Mouse (Mus musculus) stomach, postnatal 0 days (tissue): ENCODE results near the gene Bex3. TPM values are rescaled to one million over a fixed set of nuclear protein-coding genes. Genes with fewer than 3 reads are reported as not detected.
A peak's percentile ranks its signal among the peaks of the same experiment; 100 is the strongest.
"Not testable (repeated sequence)": the region's sequence is repeated elsewhere in the genome, so short reads cannot be mapped to it uniquely, and the experiment has no call there.

Source experiments
- ATAC-seq: fragments of 200-750 bp; cut with Nextera tagmentation; 2 replicates; pipeline ENCODE4 v1.8.0; 2017; ENCODE audit not compliant: low FRiP score, low TSS enrichment
- DNase-seq: peaks from one replicate; pipeline ENCODE4 v3.0.0-alpha.2; 2016; ENCODE audit warnings: low spot score
- H3K27ac ChIP-seq: fragments of 300-500 bp; sonication (generic); replicated peaks from 2 replicates; pipeline ENCODE4 v1.5.1; 2014; ENCODE audit warnings: mild to moderate bottlenecking, control low read depth
- H3K27me3 ChIP-seq: fragments of 300-500 bp; sonication (generic); 2 replicates; pipeline ENCODE4 v1.6.1; 2014; ENCODE audit warnings: low read length; ENCODE audit not compliant: control insufficient read depth, insufficient read depth
- H3K36me3 ChIP-seq: fragments of 300-500 bp; sonication (generic); 2 replicates; pipeline ENCODE4 v1.6.1; 2014; ENCODE audit warnings: low read length, mixed read lengths; ENCODE audit not compliant: control insufficient read depth, insufficient read depth
- H3K4me1 ChIP-seq: fragments of 300-500 bp; sonication (generic); replicated peaks from 2 replicates; pipeline ENCODE4 v1.6.1; 2014; ENCODE audit warnings: antibody characterized with exemption; ENCODE audit not compliant: control insufficient read depth, insufficient read depth
- H3K4me2 ChIP-seq: fragments of 300-500 bp; sonication (generic); replicated peaks from 2 replicates; pipeline ENCODE4 v1.6.1; 2014; ENCODE audit warnings: low read depth, mild to moderate bottlenecking, control low read depth, moderate library complexity
- H3K4me3 ChIP-seq: fragments of 300-500 bp; sonication (generic); 2 replicates; pipeline ENCODE4 v1.5.1; 2014; ENCODE audit warnings: low read depth, low read length, control low read depth
- H3K9ac ChIP-seq: fragments of 300-500 bp; sonication (generic); 2 replicates; pipeline ENCODE4 v1.6.1; 2014; ENCODE audit warnings: mild to moderate bottlenecking, low read length, control low read depth, mixed read lengths
- H3K9me3 ChIP-seq: fragments of 300-500 bp; sonication (generic); 2 replicates; pipeline ENCODE4 v1.6.1; 2016; ENCODE audit warnings: low read length; ENCODE audit not compliant: control insufficient read depth
- CTCF ChIP-seq: IDR thresholded peaks from 2 replicates; pipeline ENCODE4 v1.5.1; 2016; ENCODE audit warnings: antibody characterized with exemption, low read depth, mild to moderate bottlenecking, moderate library complexity
- EP300 ChIP-seq: optimal IDR thresholded peaks from 2 replicates; pipeline ENCODE3; 2016; ENCODE audit warnings: antibody characterized with exemption
- WGBS: fragments of 180-500 bp; shearing (Covaris S2); extraction: QIAGEN DNeasy Blood & Tissue Kit; methylation state at CpG from one replicate; pipeline ENCODE4 v1.1.7; 2014; 5-methylcytosine and 5-hydroxymethylcytosine counted together
- polyA plus RNA-seq: library from polyadenylated mRNA; unstranded; fragments of >200 nt; fragmentation: Nextera tagmentation; extraction: Ambion mirVana; gene quantifications from 2 replicates; pipeline ENCODE4 v1.2.1, GENCODE M21; 2015

Gene Bex3
- polyA plus RNA-seq, 1 experiment from 2014 or later: 185 TPM

GRCm38 (mm10) chrX:136245521-136246071 lies 24.5 kb upstream of the Bex3 start:
- 18% methylated on average over 11 of the region's 15 CpGs for WGBS
- Histone ChIP-seq H3K27ac (peak overlapping the region; percentile 73), H3K4me1 (no peaks in the 10 kb centered on the region), H3K9me3 (no peaks in the 10 kb centered on the region), H3K9ac (peak overlapping the region; percentile 64), H3K36me3 (no peaks in the 10 kb centered on the region), H3K4me2 (peak overlapping the region; percentile 53), H3K27me3 (no peaks in the 10 kb centered on the region), H3K4me3 (peak overlapping the region; percentile 54)
- DNase-seq: peak; percentile 49
- TF ChIP-seq CTCF: no peak
- no peak for TF ChIP-seq EP300
- ATAC-seq: peak; percentile 66

GRCm38 (mm10) chrX:136248811-136249210 lies 21.2 kb upstream of the Bex3 start:
- DNase-seq (no peak), ATAC-seq (no peak)
- Histone ChIP-seq H3K4me2 (no peak overlapping the region), H3K4me1 (no peaks in the 10 kb centered on the region), H3K4me3 (no peak overlapping the region), H3K9me3 (no peaks in the 10 kb centered on the region), H3K27ac (no peak overlapping the region), H3K9ac (no peak overlapping the region), H3K36me3 (no peaks in the 10 kb centered on the region), H3K27me3 (no peaks in the 10 kb centered on the region)
- WGBS: 37% methylated on average over 6 of the region's 6 CpGs
- TF ChIP-seq EP300: no peak
- no peak for TF ChIP-seq CTCF

- TF ChIP-seq CTCF (no peak), EP300 (no peak)
- H3K4me2 ChIP-seq: no peak overlapping the region
- H3K9ac ChIP-seq: no peak overlapping the region
- H3K36me3 ChIP-seq: no peaks in the 10 kb centered on the region
- H3K27ac ChIP-seq: no peak overlapping the region
- ATAC-seq (no peak), DNase-seq (no peak)
- H3K27me3 ChIP-seq: no peaks in the 10 kb centered on the region
- WGBS: 40% methylated on average over 7 of the region's 7 CpGs
- H3K4me1 ChIP-seq: no peaks in the 10 kb centered on the region
- H3K9me3 ChIP-seq: no peaks in the 10 kb centered on the region
- H3K4me3 ChIP-seq: no peak overlapping the region
Observed at GRCm38 (mm10) chrX:136249671-136250070, 20.4 kb upstream of the Bex3 start.

- 44% methylated on average over 6 of the region's 6 CpGs for WGBS
- no peaks in the 10 kb centered on the region for H3K9me3 ChIP-seq
- no peak for ATAC-seq
- TF ChIP-seq CTCF (no peak), EP300 (no peak)
- no peak for DNase-seq
- H3K4me3 ChIP-seq: no peak overlapping the region
- no peaks in the 10 kb centered on the region for H3K36me3 ChIP-seq
- H3K4me2 ChIP-seq: no peak overlapping the region
- no peak overlapping the region for H3K9ac ChIP-seq
- no peaks in the 10 kb centered on the region for H3K4me1 ChIP-seq
- no peak overlapping the region for H3K27ac ChIP-seq
- H3K27me3 ChIP-seq: no peaks in the 10 kb centered on the region
Observed at GRCm38 (mm10) chrX:136252023-136252729, 17.9 kb upstream of the Bex3 start.

GRCm38 (mm10) chrX:136267720-136268119 lies 2.3 kb upstream of the Bex3 start:
- no peak for DNase-seq
- no peak for TF ChIP-seq CTCF
- no peak for TF ChIP-seq EP300
- H3K9ac ChIP-seq: no peak overlapping the region
- H3K27me3 ChIP-seq: no peaks in the 10 kb centered on the region
- no peak for ATAC-seq
- no peak overlapping the region for H3K4me3 ChIP-seq
- no peaks in the 10 kb centered on the region for H3K36me3 ChIP-seq
- no peaks in the 10 kb centered on the region for H3K4me1 ChIP-seq
- WGBS: 51% methylated on average over 5 of the region's 5 CpGs
- no peak overlapping the region for H3K4me2 ChIP-seq
- no peak overlapping the region for H3K27ac ChIP-seq
- no peaks in the 10 kb centered on the region for H3K9me3 ChIP-seq

- Histone ChIP-seq H3K9ac (no peak overlapping the region), H3K27me3 (no peaks in the 10 kb centered on the region), H3K27ac (no peak overlapping the region), H3K4me1 (no peaks in the 10 kb centered on the region), H3K4me3 (no peak overlapping the region), H3K4me2 (no peak overlapping the region), H3K36me3 (no peaks in the 10 kb centered on the region), H3K9me3 (no peaks in the 10 kb centered on the region)
- DNase-seq (no peak), ATAC-seq (no peak)
- TF ChIP-seq CTCF: no peak
- no peak for TF ChIP-seq EP300
- 51% methylated on average over 4 of the region's 4 CpGs for WGBS
Observed at GRCm38 (mm10) chrX:136268173-136268572, 1.9 kb upstream of the Bex3 start.

- H3K9ac ChIP-seq: 0 out of 2 replicates have a peak overlapping the region, but pooled peaks have one; percentile 18
- DNase-seq (peak; percentile 15), ATAC-seq (peak; percentile 64)
- not testable (repeated sequence) for H3K9me3 ChIP-seq, H3K27ac ChIP-seq, H3K4me1 ChIP-seq, H3K36me3 ChIP-seq, H3K27me3 ChIP-seq
- H3K4me3 ChIP-seq: peak overlapping the region; percentile 40
- H3K4me2 ChIP-seq: peak overlapping the region; percentile 35; the same call in 1 of the 2 replicates
- WGBS: 21% methylated on average over 13 of the region's 60 CpGs
Observed at GRCm38 (mm10) chrX:136270393-136271111, 499 bp downstream of the Bex3 start.
